Mouse (Mus musculus) midbrain, embryonic 13.5 days (tissue): ENCODE results near the gene Sgpl1. TPM values are rescaled to one million over a fixed set of nuclear protein-coding genes. Genes with fewer than 3 reads are reported as not detected.

ENCODE experiments used
- ATAC-seq: fragments of 200-750 bp; cut with Nextera tagmentation; 2 replicates; pipeline ENCODE4 v1.8.0; 2017; ENCODE audit warnings: mild to moderate bottlenecking, moderate TSS enrichment, moderate library complexity
- H3K27ac ChIP-seq: fragments of 300-500 bp; sonication (generic); 2 replicates; pipeline ENCODE4 v1.5.1; 2015; ENCODE audit warnings: inconsistent platforms, mild to moderate bottlenecking, moderate library complexity
- H3K27me3 ChIP-seq: fragments of 300-500 bp; sonication (generic); 2 replicates; pipeline ENCODE4 v1.6.1; 2015; ENCODE audit warnings: mild to moderate bottlenecking, inconsistent platforms
- H3K36me3 ChIP-seq: fragments of 300-500 bp; sonication (generic); 2 replicates; pipeline ENCODE4 v1.6.1; 2015; ENCODE audit warnings: mild to moderate bottlenecking, inconsistent platforms
- H3K4me1 ChIP-seq: fragments of 300-500 bp; sonication (generic); replicated peaks from 2 replicates; pipeline ENCODE4 v1.6.1; 2015; ENCODE audit warnings: inconsistent platforms
- H3K4me2 ChIP-seq: fragments of 300-500 bp; sonication (generic); replicated peaks from 2 replicates; pipeline ENCODE4 v1.6.1; 2015; ENCODE audit warnings: moderate library complexity, mild to moderate bottlenecking, inconsistent platforms
- H3K4me3 ChIP-seq: fragments of 300-500 bp; sonication (generic); replicated peaks from 2 replicates; pipeline ENCODE4 v1.5.1; 2015; ENCODE audit warnings: mild to moderate bottlenecking, inconsistent platforms
- H3K9ac ChIP-seq: fragments of 300-500 bp; sonication (generic); replicated peaks from 2 replicates; pipeline ENCODE4 v1.6.1; 2015; ENCODE audit warnings: mild to moderate bottlenecking, inconsistent platforms
- H3K9me3 ChIP-seq: fragments of 300-500 bp; sonication (generic); 2 replicates; pipeline ENCODE4 v1.6.1; 2016; ENCODE audit warnings: mild to moderate bottlenecking, inconsistent platforms
- WGBS: fragments of 180-500 bp; shearing (Covaris S2); methylation state at CpG from one replicate; pipeline ENCODE4 v1.1.7; 2015; 5-methylcytosine and 5-hydroxymethylcytosine counted together
- polyA plus RNA-seq: library from polyadenylated mRNA; unstranded; fragments of >200 nt; fragmentation: Nextera tagmentation; extraction: Ambion mirVana; gene quantifications from 2 replicates; pipeline ENCODE4 v1.2.1, GENCODE M21; 2015

The Sgpl1 gene
- polyA plus RNA-seq: 60.8 and 70.8 TPM in 2 replicates

- Histone ChIP-seq H3K27me3 (no peaks in the 10 kb centered on the region), H3K9ac (peak within 1 kb of the TSS; percentile 95), H3K4me3 (peak within 1 kb of the TSS; percentile 92), H3K4me1 (peaks cover 10% of the 10 kb centered on the region), H3K27ac (peak within 1 kb of the TSS; percentile 97), H3K36me3 (no peaks in the 10 kb centered on the region), H3K4me2 (peak within 1 kb of the TSS; percentile 73), H3K9me3 (no peaks in the 10 kb centered on the region)
- ATAC-seq: peak; percentile 88
- under 1% methylated on average over 82 of the region's 82 CpGs for WGBS
Measured at GRCm38 (mm10) chr10:61147157-61148040, at the start of gene Sgpl1. Sgpl1 (minus strand) TSS chr10:61147703.

- H3K36me3 ChIP-seq: no peaks in the 10 kb centered on the region
- ATAC-seq: no peak
- no peak overlapping the region for H3K4me3 ChIP-seq
- no peak overlapping the region for H3K9ac ChIP-seq
- H3K9me3 ChIP-seq: no peaks in the 10 kb centered on the region
- H3K4me2 ChIP-seq: no peak overlapping the region
- H3K27ac ChIP-seq: no peak overlapping the region
- H3K4me1 ChIP-seq: peaks cover 4% of the 10 kb centered on the region; the same call in 1 of the 2 replicates
- 87% methylated on average over 5 of the region's 5 CpGs for WGBS
- H3K27me3 ChIP-seq: peaks cover 5% of the 10 kb centered on the region; the same call in 1 of the 2 replicates
Measured at GRCm38 (mm10) chr10:61195718-61196291, 48.3 kb upstream of the Sgpl1 start.

DNA sequence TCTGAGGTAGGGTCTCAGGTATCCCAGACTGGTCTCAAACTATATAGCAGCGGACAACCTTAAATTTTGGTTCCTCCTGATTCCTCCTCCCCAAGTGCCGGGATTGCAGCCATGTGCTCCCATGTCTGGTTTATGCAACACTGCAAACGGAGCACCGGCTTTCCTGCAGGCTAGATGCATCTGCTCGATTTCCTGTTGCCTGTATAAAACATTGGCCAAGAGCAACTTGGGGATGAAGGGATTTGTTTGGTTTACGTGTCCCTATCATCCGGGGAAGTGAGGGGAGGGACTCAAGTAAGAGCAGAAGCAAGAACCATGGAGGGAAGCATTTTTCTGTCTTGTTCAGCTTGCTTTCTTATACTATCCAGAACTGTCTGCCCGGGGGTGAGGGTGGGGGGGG is 47.7 kb upstream of the Sgpl1 start:
- Histone ChIP-seq H3K4me1 (peaks cover 2% of the 10 kb centered on the region; the same call in 1 of the 2 replicates), H3K27me3 (peaks cover 5% of the 10 kb centered on the region; the same call in 1 of the 2 replicates), H3K4me2 (no peak overlapping the region), H3K9ac (no peak overlapping the region), H3K36me3 (no peaks in the 10 kb centered on the region), H3K27ac (no peak overlapping the region), H3K4me3 (no peak overlapping the region), H3K9me3 (no peaks in the 10 kb centered on the region)
- no peak for ATAC-seq
- WGBS: 93% methylated on average over 8 of the region's 8 CpGs

GRCm38 (mm10) chr10:61194611-61195010 is 47.1 kb upstream of the Sgpl1 start:
- Histone ChIP-seq H3K36me3 (no peaks in the 10 kb centered on the region), H3K9me3 (no peaks in the 10 kb centered on the region), H3K4me1 (no peaks in the 10 kb centered on the region), H3K9ac (no peak overlapping the region), H3K4me2 (no peak overlapping the region), H3K4me3 (no peak overlapping the region), H3K27me3 (peaks cover 5% of the 10 kb centered on the region; the same call in 1 of the 2 replicates), H3K27ac (no peak overlapping the region)
- ATAC-seq: no peak
- WGBS: 81% methylated on average over 9 of the region's 9 CpGs

DNA sequence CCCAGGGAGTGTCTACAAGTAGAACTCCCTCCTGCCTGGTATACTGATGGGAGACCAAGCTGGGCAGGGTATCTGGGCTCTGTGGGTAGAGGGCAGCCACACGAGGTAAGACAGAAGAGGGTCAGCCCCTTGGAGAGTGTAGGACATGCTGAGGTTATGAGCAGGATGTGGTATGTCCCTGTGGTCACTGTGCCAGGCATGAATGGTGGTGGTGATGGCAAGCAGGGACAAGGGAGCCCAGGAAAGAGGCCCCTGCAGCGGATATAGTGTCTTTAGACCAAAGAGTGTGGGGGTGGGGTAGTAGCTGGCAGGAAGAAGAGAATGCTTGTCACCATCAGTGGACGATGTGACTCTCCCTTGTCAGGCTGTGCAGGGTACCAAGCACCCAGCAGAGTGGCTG is 40.5 kb upstream of the Sgpl1 start:
- no peak for ATAC-seq
- H3K27me3 ChIP-seq: no peaks in the 10 kb centered on the region
- no peak overlapping the region for H3K27ac ChIP-seq
- H3K9me3 ChIP-seq: no peaks in the 10 kb centered on the region
- WGBS: 76% methylated on average over 3 of the region's 3 CpGs
- no peaks in the 10 kb centered on the region for H3K36me3 ChIP-seq
- no peak overlapping the region for H3K9ac ChIP-seq
- no peaks in the 10 kb centered on the region for H3K4me1 ChIP-seq
- no peak overlapping the region for H3K4me2 ChIP-seq
- H3K4me3 ChIP-seq: no peak overlapping the region

GRCm38 (mm10) chr10:61187001-61187400 is 39.5 kb upstream of the Sgpl1 start:
- Histone ChIP-seq H3K4me1 (no peaks in the 10 kb centered on the region), H3K9me3 (no peaks in the 10 kb centered on the region), H3K27me3 (no peaks in the 10 kb centered on the region), H3K9ac (no peak overlapping the region), H3K4me2 (no peak overlapping the region), H3K4me3 (no peak overlapping the region), H3K27ac (no peak overlapping the region), H3K36me3 (no peaks in the 10 kb centered on the region)
- WGBS: 88% methylated on average over 3 of the region's 3 CpGs
- no peak for ATAC-seq

GRCm38 (mm10) chr10:61179927-61180326 is 32.4 kb upstream of the Sgpl1 start:
- Histone ChIP-seq H3K27ac (no peak overlapping the region), H3K27me3 (no peaks in the 10 kb centered on the region; the same call in 1 of the 2 replicates), H3K9ac (no peak overlapping the region), H3K9me3 (no peaks in the 10 kb centered on the region), H3K4me2 (no peak overlapping the region), H3K36me3 (no peaks in the 10 kb centered on the region), H3K4me3 (no peak overlapping the region), H3K4me1 (no peaks in the 10 kb centered on the region; the same call in 1 of the 2 replicates)
- 79% methylated on average over 6 of the region's 6 CpGs for WGBS
- no peak for ATAC-seq

GRCm38 (mm10) chr10:61178687-61179086 is 31.2 kb upstream of the Sgpl1 start:
- Histone ChIP-seq H3K36me3 (no peaks in the 10 kb centered on the region), H3K9me3 (no peaks in the 10 kb centered on the region), H3K27me3 (no peaks in the 10 kb centered on the region; the same call in 1 of the 2 replicates), H3K9ac (no peak overlapping the region), H3K27ac (no peak overlapping the region), H3K4me1 (no peaks in the 10 kb centered on the region; the same call in 1 of the 2 replicates), H3K4me2 (no peak overlapping the region), H3K4me3 (no peak overlapping the region)
- no peak for ATAC-seq
- 84% methylated on average over 8 of the region's 8 CpGs for WGBS

GRCm38 (mm10) chr10:61177751-61178150 is 30.2 kb upstream of the Sgpl1 start:
- Histone ChIP-seq H3K27ac (no peak overlapping the region), H3K4me1 (no peaks in the 10 kb centered on the region; the same call in 1 of the 2 replicates), H3K4me2 (no peak overlapping the region), H3K36me3 (no peaks in the 10 kb centered on the region), H3K9me3 (no peaks in the 10 kb centered on the region), H3K27me3 (no peaks in the 10 kb centered on the region; the same call in 1 of the 2 replicates), H3K9ac (no peak overlapping the region), H3K4me3 (no peak overlapping the region)
- 83% methylated on average over 4 of the region's 4 CpGs for WGBS
- ATAC-seq: no peak

- Histone ChIP-seq H3K27ac (no peak overlapping the region), H3K4me3 (no peak overlapping the region), H3K4me2 (peak overlapping the region; percentile 17), H3K9me3 (no peaks in the 10 kb centered on the region), H3K9ac (no peak overlapping the region), H3K27me3 (no peaks in the 10 kb centered on the region; the same call in 1 of the 2 replicates), H3K36me3 (no peaks in the 10 kb centered on the region), H3K4me1 (no peaks in the 10 kb centered on the region; the same call in 1 of the 2 replicates)
- no peak for ATAC-seq
- WGBS: 44% methylated on average over 7 of the region's 7 CpGs
Measured at GRCm38 (mm10) chr10:61176221-61176790, 28.8 kb upstream of the Sgpl1 start.

- Histone ChIP-seq H3K36me3 (no peaks in the 10 kb centered on the region), H3K4me1 (no peaks in the 10 kb centered on the region; the same call in 1 of the 2 replicates), H3K4me3 (no peak overlapping the region), H3K9ac (no peak overlapping the region), H3K27me3 (no peaks in the 10 kb centered on the region), H3K4me2 (peak overlapping the region; percentile 17), H3K27ac (no peak overlapping the region), H3K9me3 (no peaks in the 10 kb centered on the region)
- no peak for ATAC-seq
- WGBS: 19% methylated on average over 24 of the region's 24 CpGs
Measured at GRCm38 (mm10) chr10:61175442-61176204, 28.1 kb upstream of the Sgpl1 start.
